Mouse (Mus musculus) lung, postnatal 0 days (tissue): ENCODE measurements around the gene Tmem14a.

ENCODE experiments used
- CTCF ChIP-seq: IDR thresholded peaks from 2 replicates; pipeline ENCODE4 v1.5.1; 2016; ENCODE audit warnings: antibody characterized with exemption, mild to moderate bottlenecking
- EP300 ChIP-seq: IDR thresholded peaks from 2 replicates; pipeline ENCODE4 v1.6.1; 2016; ENCODE audit warnings: antibody characterized with exemption, mild to moderate bottlenecking, control low read depth

- TF ChIP-seq EP300 (no peak), CTCF (no peak)
These were observed 29.5 kb downstream of the Tmem14a start for GRCm38 (mm10) chr1:21247896-21248295.
